Mouse (Mus musculus) left cerebral cortex, adult 8-10 months (tissue): ENCODE data around the gene Cdc20b. TPM values are rescaled to one million over a fixed set of nuclear protein-coding genes. Genes with fewer than 3 reads are reported as not detected.

Experiments used
- DNase-seq, 2 experiments: peaks; one replicate each; pipeline ENCODE4 v3.0.0; 2022; ENCODE audit warnings: low spot score in 2 of 2
- microRNA-seq, 2 experiments: library from miRNA; unstranded; fragments of <30 nt; microRNA quantifications; one replicate each; pipeline ENCODE4 v1.2.0; 2022
- total RNA-seq, 4 experiments: library from RNA; stranded (reverse); gene quantifications; 2 replicates each; pipeline ENCODE4 v1.2.4; 2022

The Cdc20b gene
- total RNA-seq, 4 experiments from 2014 or later = not detected

- no peak for DNase-seq
These were observed 59.7 kb downstream of the Cdc20b start for GRCm38 (mm10) chr13:113094618-113095017.

GRCm38 (mm10) chr13:113097011-113097410 is 62.1 kb downstream of the Cdc20b start:
- no peak for DNase-seq

- DNase-seq = no peak
These were observed 63.5 kb downstream of the Cdc20b start for GRCm38 (mm10) chr13:113098406-113098805.

- DNase-seq = no peak
These were observed 66.0 kb downstream of the Cdc20b start, which contains the start of gene Gzma for GRCm38 (mm10) chr13:113100879-113101278. Gene Gzma, minus strand, starts transcription at chr13:113100981.

GRCm38 (mm10) chr13:113101804-113102203 is 66.9 kb downstream of the Cdc20b start:
- DNase-seq = no peak

GRCm38 (mm10) chr13:113104759-113105158 is 69.8 kb downstream of the Cdc20b start:
- no peak for DNase-seq

- DNase-seq = no peak
These were observed 84.1 kb downstream of the Cdc20b start for GRCm38 (mm10) chr13:113118977-113119376.

GRCm38 (mm10) chr13:113120324-113121237 is 85.7 kb downstream of the Cdc20b start:
- DNase-seq = no peak

- DNase-seq = no peak
These were observed 86.4 kb downstream of the Cdc20b start for GRCm38 (mm10) chr13:113121326-113121725.

- peak in 1 of 2 experiments; percentile 17 for DNase-seq
These were observed 95.1 kb downstream of the Cdc20b start for GRCm38 (mm10) chr13:113129974-113130373.

- no peak for DNase-seq
These were observed 104.7 kb downstream of the Cdc20b start for GRCm38 (mm10) chr13:113139597-113139996.

Small RNAs within 50 kb of the gene (microRNA-seq; reads per million reads assigned to microRNA genes)
- 32.6 to 45.6 reads per million in 2 experiments for gene Mir449a
- 0 reads per million in 2 experiments for gene Mir449b
- gene Mir449c = 0.42 to 0.66 reads per million in 2 experiments

Other genes with a start within 250 kb of the Cdc20b start
- 10 to 100 TPM; 28.5 to 32.2 (median 29.3) TPM for gene Plpp1, start 234.3 kb upstream of the Cdc20b start, total RNA-seq
- 10 to 100 TPM; 39.1 to 45.2 (median 43.3) TPM for gene Mtrex, start 107.7 kb upstream of the Cdc20b start, total RNA-seq
- 10 to 100 TPM; 18.0 to 23.3 (median 22.7) TPM for gene Dhx29, start 107.7 kb upstream of the Cdc20b start, total RNA-seq
- gene Ccno, start 47.3 kb upstream of the Cdc20b start, total RNA-seq = 1 to 10 TPM; 1.8 to 3.6 (median 3.1) TPM
- gene Mcidas, start 41.3 kb upstream of the Cdc20b start, total RNA-seq = 1 to 10 TPM in 1 of 4 experiments, under 1 TPM in 3; 0.74 to 1.3 (median 0.86) TPM
- 1 to 10 TPM; 4.3 to 8.4 (median 6.3) TPM for gene Gpx8, start 11.3 kb downstream of the Cdc20b start, total RNA-seq
- not detected for gene Gzma, start 65.9 kb downstream of the Cdc20b start, total RNA-seq
- gene Esm1, start 174.5 kb downstream of the Cdc20b start, total RNA-seq = under 1 TPM in 2 of 4 experiments, not detected in 2; 0.17 to 0.53 TPM
- under 1 TPM in 1 of 4 experiments, not detected in 3; 0.25 TPM for gene Gzmk, start 190.8 kb downstream of the Cdc20b start, total RNA-seq